Mouse (Mus musculus): ENCODE measurements at regions not wholly inside any gene's neighbourhood (a gene's known extent, or its start where the extent isn't known, plus 50 kb on each side); places are given as distances from the start of the nearest gene placed in this dataset.

- Histone ChIP-seq H3K36me3 (ENCODE audit: control insufficient read depth, insufficient read depth, low read length) (no peaks in the 10 kb centered on the region), H3K27me3 (ENCODE audit: control insufficient read depth, insufficient read depth, low read length) (no peaks in the 10 kb centered on the region), H3K27ac (ENCODE audit: control insufficient read depth, insufficient read depth, low read length) (no peak overlapping the region), H3K4me3 (ENCODE audit: control insufficient read depth, insufficient read depth, low read length) (no peak overlapping the region), H3K4me1 (replicated peaks; ENCODE audit: control insufficient read depth, insufficient read depth, low read length) (no peaks in the 10 kb centered on the region)
- 92% methylated on average over 4 of the region's 4 CpGs for WGBS
- no peak for DNase-seq
- TF ChIP-seq CTCF (IDR thresholded peaks at IDR 0.05; ENCODE audit: borderline replicate concordance, control insufficient read depth, extremely low read depth, insufficient read depth, low read length, poor library complexity) (no peak), POLR2A (IDR thresholded peaks at IDR 0.05; ENCODE audit: control insufficient read depth, extremely low read depth, insufficient read depth, low read length, poor library complexity) (no peak)
Observed at GRCm38 (mm10) chr9:101581064-101581463, 280.6 kb upstream of the 9630041A04Rik start.

- Histone ChIP-seq H3K4me1 (replicated peaks; ENCODE audit: control insufficient read depth, insufficient read depth, low read length) (no peaks in the 10 kb centered on the region), H3K36me3 (ENCODE audit: control insufficient read depth, insufficient read depth, low read length) (no peaks in the 10 kb centered on the region), H3K27me3 (ENCODE audit: control insufficient read depth, insufficient read depth, low read length) (no peaks in the 10 kb centered on the region), H3K4me3 (ENCODE audit: control insufficient read depth, insufficient read depth, low read length) (no peak overlapping the region), H3K27ac (ENCODE audit: control insufficient read depth, insufficient read depth, low read length) (no peak overlapping the region)
- TF ChIP-seq CTCF (IDR thresholded peaks at IDR 0.05; ENCODE audit: borderline replicate concordance, control insufficient read depth, extremely low read depth, insufficient read depth, low read length, poor library complexity) = no peak
- TF ChIP-seq POLR2A (IDR thresholded peaks at IDR 0.05; ENCODE audit: control insufficient read depth, extremely low read depth, insufficient read depth, low read length, poor library complexity) = no peak
- 23% methylated on average over 4 of the region's 4 CpGs for WGBS
- no peak for DNase-seq
Observed at GRCm38 (mm10) chr9:101570714-101571113, 290.9 kb upstream of the 9630041A04Rik start.

- Histone ChIP-seq H3K27ac (ENCODE audit: control insufficient read depth, insufficient read depth, low read length) (no peak overlapping the region), H3K36me3 (ENCODE audit: control insufficient read depth, insufficient read depth, low read length) (no peaks in the 10 kb centered on the region), H3K27me3 (ENCODE audit: control insufficient read depth, insufficient read depth, low read length) (no peaks in the 10 kb centered on the region), H3K4me1 (replicated peaks; ENCODE audit: control insufficient read depth, insufficient read depth, low read length) (no peaks in the 10 kb centered on the region), H3K4me3 (ENCODE audit: control insufficient read depth, insufficient read depth, low read length) (no peak overlapping the region)
- WGBS = 85% methylated on average over 9 of the region's 9 CpGs
- DNase-seq = no peak
- TF ChIP-seq POLR2A (IDR thresholded peaks at IDR 0.05; ENCODE audit: control insufficient read depth, extremely low read depth, insufficient read depth, low read length, poor library complexity) (no peak), CTCF (IDR thresholded peaks at IDR 0.05; ENCODE audit: borderline replicate concordance, control insufficient read depth, extremely low read depth, insufficient read depth, low read length, poor library complexity) (no peak)
Observed at GRCm38 (mm10) chr9:101563196-101563595, 298.4 kb upstream of the 9630041A04Rik start.

- H3K4me1 ChIP-seq (replicated peaks; ENCODE audit: control insufficient read depth, insufficient read depth, low read length) = no peaks in the 10 kb centered on the region
- H3K4me3 ChIP-seq (ENCODE audit: control insufficient read depth, insufficient read depth, low read length) = no peak overlapping the region
- no peaks in the 10 kb centered on the region for H3K27me3 ChIP-seq (ENCODE audit: control insufficient read depth, insufficient read depth, low read length)
- TF ChIP-seq POLR2A (IDR thresholded peaks at IDR 0.05; ENCODE audit: control insufficient read depth, extremely low read depth, insufficient read depth, low read length, poor library complexity) (no peak), CTCF (IDR thresholded peaks at IDR 0.05; ENCODE audit: borderline replicate concordance, control insufficient read depth, extremely low read depth, insufficient read depth, low read length, poor library complexity) (no peak)
- 92% methylated on average over 11 of the region's 11 CpGs for WGBS
- H3K27ac ChIP-seq (ENCODE audit: control insufficient read depth, insufficient read depth, low read length) = no peak overlapping the region
- H3K36me3 ChIP-seq (ENCODE audit: control insufficient read depth, insufficient read depth, low read length) = no peaks in the 10 kb centered on the region
- no peak for DNase-seq
Observed at GRCm38 (mm10) chr9:101559366-101559765, 302.3 kb upstream of the 9630041A04Rik start.

- no peaks in the 10 kb centered on the region for H3K36me3 ChIP-seq (ENCODE audit: control insufficient read depth, insufficient read depth, low read length)
- TF ChIP-seq POLR2A (IDR thresholded peaks at IDR 0.05; ENCODE audit: control insufficient read depth, extremely low read depth, insufficient read depth, low read length, poor library complexity) = no peak
- TF ChIP-seq CTCF (IDR thresholded peaks at IDR 0.05; ENCODE audit: borderline replicate concordance, control insufficient read depth, extremely low read depth, insufficient read depth, low read length, poor library complexity) = no peak
- H3K4me3 ChIP-seq (ENCODE audit: control insufficient read depth, insufficient read depth, low read length) = no peak overlapping the region
- DNase-seq = no peak
- H3K4me1 ChIP-seq (replicated peaks; ENCODE audit: control insufficient read depth, insufficient read depth, low read length) = no peaks in the 10 kb centered on the region
- H3K27me3 ChIP-seq (ENCODE audit: control insufficient read depth, insufficient read depth, low read length) = no peaks in the 10 kb centered on the region
- H3K27ac ChIP-seq (ENCODE audit: control insufficient read depth, insufficient read depth, low read length) = no peak overlapping the region
- WGBS = 77% methylated on average over 5 of the region's 5 CpGs
Observed at GRCm38 (mm10) chr9:101555011-101555673, 303.5 kb upstream of the Ppp2r3a start.

GRCm38 (mm10) chr9:101552789-101553188 lies 301.2 kb upstream of the Ppp2r3a start:
- 45% methylated on average over 6 of the region's 6 CpGs for WGBS
- H3K36me3 ChIP-seq (ENCODE audit: control insufficient read depth, insufficient read depth, low read length) = no peaks in the 10 kb centered on the region
- no peaks in the 10 kb centered on the region for H3K4me1 ChIP-seq (replicated peaks; ENCODE audit: control insufficient read depth, insufficient read depth, low read length)
- no peak overlapping the region for H3K27ac ChIP-seq (ENCODE audit: control insufficient read depth, insufficient read depth, low read length)
- TF ChIP-seq POLR2A (IDR thresholded peaks at IDR 0.05; ENCODE audit: control insufficient read depth, extremely low read depth, insufficient read depth, low read length, poor library complexity) = no peak
- no peak for TF ChIP-seq CTCF (IDR thresholded peaks at IDR 0.05; ENCODE audit: borderline replicate concordance, control insufficient read depth, extremely low read depth, insufficient read depth, low read length, poor library complexity)
- no peaks in the 10 kb centered on the region for H3K27me3 ChIP-seq (ENCODE audit: control insufficient read depth, insufficient read depth, low read length)
- H3K4me3 ChIP-seq (ENCODE audit: control insufficient read depth, insufficient read depth, low read length) = no peak overlapping the region
- no peak for DNase-seq

- Histone ChIP-seq H3K4me3 (ENCODE audit: control insufficient read depth, insufficient read depth, low read length) (no peak overlapping the region), H3K27me3 (ENCODE audit: control insufficient read depth, insufficient read depth, low read length) (no peaks in the 10 kb centered on the region), H3K36me3 (ENCODE audit: control insufficient read depth, insufficient read depth, low read length) (no peaks in the 10 kb centered on the region), H3K27ac (ENCODE audit: control insufficient read depth, insufficient read depth, low read length) (no peak overlapping the region), H3K4me1 (replicated peaks; ENCODE audit: control insufficient read depth, insufficient read depth, low read length) (no peaks in the 10 kb centered on the region)
- no peak for DNase-seq
- WGBS = 60% methylated on average over 3 of the region's 3 CpGs
- TF ChIP-seq POLR2A (IDR thresholded peaks at IDR 0.05; ENCODE audit: control insufficient read depth, extremely low read depth, insufficient read depth, low read length, poor library complexity) (no peak), CTCF (IDR thresholded peaks at IDR 0.05; ENCODE audit: borderline replicate concordance, control insufficient read depth, extremely low read depth, insufficient read depth, low read length, poor library complexity) (no peak)
Observed at GRCm38 (mm10) chr9:101551256-101551655, 299.7 kb upstream of the Ppp2r3a start.

Measured in thymus, adult 2 months (tissue).